Mouse (Mus musculus): ENCODE measurements around the gene Elavl1.

GRCm38 (mm10) chr8:4324983-4325750 is at the start of gene Elavl1, which contains the start of gene Ccl25:
- TF ChIP-seq CTCF (conservative IDR thresholded peaks at IDR 0.05 in 1 of 2, IDR thresholded peaks at IDR 0.05 in 1 of 2; ENCODE audit: low read depth in 2 of 2, low read length in 2 of 2) (no peak), ZKSCAN1 (IDR thresholded peaks at IDR 0.05; ENCODE audit: borderline replicate concordance, low read depth, low read length) (no peak), TCF12 (IDR thresholded peaks at IDR 0.05; ENCODE audit: low read depth, low read length) (peak; percentile 54), EP300 (IDR thresholded peaks at IDR 0.05; ENCODE audit: low read length) (no peak), ETS1 (conservative IDR thresholded peaks at IDR 0.05; ENCODE audit: low read depth, low read length) (no peak), CHD1 (IDR thresholded peaks at IDR 0.05; ENCODE audit: low read depth, low read length) (no peak), USF2 (conservative IDR thresholded peaks at IDR 0.05; ENCODE audit: low read depth, low read length) (no peak), USF1 (IDR thresholded peaks at IDR 0.05; ENCODE audit: low read depth, low read length) (no peak), POLR2A (IDR thresholded peaks at IDR 0.05; ENCODE audit: low read depth, low read length) (peak; percentile 78), MAZ (IDR thresholded peaks at IDR 0.05; ENCODE audit: low read depth, low read length) (0 out of 2 replicates have a peak, but pooled peaks have one; percentile 39), GABPA (IDR thresholded peaks at IDR 0.05; ENCODE audit: insufficient replicate concordance, low read depth, low read length) (no peak)

All from CH12.LX (cell line).